Mouse (Mus musculus) CD4-positive helper T cell, adult 2 months (primary cell): ENCODE measurements around the gene Hinfp.
A peak's percentile ranks its signal among the peaks of the same experiment; 100 is the strongest.
"Not testable (repeated sequence)": the region's sequence is repeated elsewhere in the genome, so short reads cannot be mapped to it uniquely, and the experiment has no call there.

Experiments used
- DNase-seq: peaks from one replicate; pipeline ENCODE4 v3.0.0-alpha.2; 2012; ENCODE audit warnings: low read depth, missing footprints, low spot score

Gene Hinfp

GRCm38 (mm10) chr9:44311136-44312134 is 6.0 kb upstream of the Hinfp start:
- DNase-seq = no peak

- no peak for DNase-seq
Measured at GRCm38 (mm10) chr9:44310750-44311135, 5.3 kb upstream of the Hinfp start.

DNA sequence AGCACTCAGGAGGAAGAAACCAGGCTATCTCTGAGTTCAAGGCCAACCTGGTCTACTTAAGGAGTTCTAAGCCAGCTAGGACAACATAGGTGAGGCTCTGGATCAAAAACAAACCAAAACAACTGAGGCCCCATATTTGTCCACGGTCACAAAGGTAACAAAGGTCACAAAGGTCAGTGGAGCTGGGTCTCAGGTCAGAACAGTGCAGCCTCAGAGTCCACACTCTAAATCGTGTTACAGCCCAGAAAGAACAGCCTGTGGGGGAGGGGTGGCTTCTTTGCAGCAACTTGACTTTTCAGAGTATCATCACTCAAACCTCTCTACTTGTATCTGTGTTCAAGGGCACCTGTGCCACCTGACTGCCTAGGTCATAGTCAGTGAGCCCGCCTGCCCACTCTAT is 4.3 kb upstream of the Hinfp start:
- DNase-seq = no peak

DNA sequence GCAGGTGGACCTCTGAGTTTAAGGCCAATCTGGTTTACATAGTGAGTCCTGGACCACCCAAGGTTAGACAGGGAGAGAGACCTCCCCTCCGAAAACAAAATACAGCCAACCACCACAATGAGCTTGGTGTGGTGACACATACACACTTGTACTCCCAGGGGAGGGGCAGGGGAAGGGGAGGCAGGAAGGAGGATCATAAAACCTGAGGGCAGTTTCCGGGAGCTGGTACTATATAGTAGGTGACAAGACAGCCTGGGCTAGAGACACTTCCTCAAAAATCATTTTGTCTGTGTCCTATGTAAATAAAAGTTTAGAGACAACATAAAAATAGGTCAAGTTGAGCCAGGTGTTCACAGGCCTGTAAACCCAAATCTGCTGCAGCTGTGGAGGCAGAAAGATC is 1.8 kb upstream of the Hinfp start:
- no peak for DNase-seq

GRCm38 (mm10) chr9:44306532-44306931 is 1.1 kb upstream of the Hinfp start:
- DNase-seq = no peak

- not testable (repeated sequence) for DNase-seq
Measured at GRCm38 (mm10) chr9:44300001-44300400, 5.5 kb downstream of the Hinfp start.

GRCm38 (mm10) chr9:44292490-44292889 is 13.0 kb downstream of the Hinfp start:
- DNase-seq = peak; percentile 64

DNA sequence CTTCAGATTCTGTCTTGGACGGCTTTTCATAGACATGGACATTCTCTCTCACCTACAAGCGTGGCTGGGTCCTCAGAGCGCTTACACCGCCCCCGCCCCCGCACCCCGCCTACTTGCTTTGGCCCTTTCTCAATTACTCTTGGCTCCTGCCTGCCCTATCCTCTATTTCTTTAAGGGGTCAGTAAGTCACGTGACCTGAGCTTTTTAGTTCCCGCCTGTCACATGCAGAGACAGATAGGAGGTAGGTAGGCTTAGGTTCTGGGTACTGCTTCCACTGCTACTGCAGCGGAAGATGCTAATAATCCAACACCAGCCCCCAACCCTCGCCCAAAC is 16.5 kb downstream of the Hinfp start:
- no peak for DNase-seq

GRCm38 (mm10) chr9:44288076-44288958 is 17.2 kb downstream of the Hinfp start, which contains the start of gene Abcg4:
TSS of gene Abcg4 (minus strand) at chr9:44288615.
- DNase-seq = no peak

- DNase-seq = no peak
Measured at GRCm38 (mm10) chr9:44287401-44288075, 17.9 kb downstream of the Hinfp start.

GRCm38 (mm10) chr9:44287003-44287400 is 18.5 kb downstream of the Hinfp start:
- no peak for DNase-seq

GRCm38 (mm10) chr9:44286256-44286850 is 19.1 kb downstream of the Hinfp start:
- no peak for DNase-seq

DNA sequence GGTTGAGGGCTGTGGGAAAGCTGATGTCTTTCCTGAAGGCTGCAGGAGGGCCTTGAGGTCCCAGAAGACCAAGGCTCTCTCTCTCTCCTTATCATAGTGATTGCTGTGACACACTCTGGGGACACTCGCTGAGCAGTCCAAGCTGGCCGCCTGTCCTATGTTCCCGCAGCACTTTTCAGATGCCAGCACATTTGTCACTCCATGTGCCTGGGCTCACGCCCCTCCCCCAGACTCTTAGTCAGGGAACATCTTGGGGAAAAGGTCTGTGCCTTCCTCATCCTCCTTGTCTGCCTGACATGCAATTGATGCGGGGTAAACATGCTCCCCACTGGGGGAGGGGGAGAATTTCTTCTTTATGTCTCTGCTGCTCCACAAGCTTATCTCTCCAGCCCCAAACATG is 22.3 kb downstream of the Hinfp start:
- no peak for DNase-seq

DNA sequence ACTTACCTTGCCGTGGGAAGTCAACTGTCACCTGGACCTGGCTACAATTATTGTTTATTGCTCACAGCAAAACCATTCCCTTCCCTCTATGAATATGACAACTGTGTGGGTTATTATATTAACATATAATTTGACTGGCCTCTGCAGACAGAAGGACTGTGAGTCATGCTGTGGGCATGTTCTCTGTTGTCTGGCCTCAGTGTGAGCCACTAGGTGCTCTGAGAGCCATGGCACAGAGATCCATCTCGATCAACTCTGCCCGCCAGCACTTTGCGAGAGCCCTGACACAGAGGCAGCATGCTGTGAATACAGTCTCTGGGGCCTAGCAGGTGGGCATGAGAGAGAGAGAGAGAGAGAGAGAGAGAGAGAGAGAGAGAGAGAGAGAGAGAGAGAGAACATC is 35.5 kb downstream of the Hinfp start:
- no peak for DNase-seq

DNA sequence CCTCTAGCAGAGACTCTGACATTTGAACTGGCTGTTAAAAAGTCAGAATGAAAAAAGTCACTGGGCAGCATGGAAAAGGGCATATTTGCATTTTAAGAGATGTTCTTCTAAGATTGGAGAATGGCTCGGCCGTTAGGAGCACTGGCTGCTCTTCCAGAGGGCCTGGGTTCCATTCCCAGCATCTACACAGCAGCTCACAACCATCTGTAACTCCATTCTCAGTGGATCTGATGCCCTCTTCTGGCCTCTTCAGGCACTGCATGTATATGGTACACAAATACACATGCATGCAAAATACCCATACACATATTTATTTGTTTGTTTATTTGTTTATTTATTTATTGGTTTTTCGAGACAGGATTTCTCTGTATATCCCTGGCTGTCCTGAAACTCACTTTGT is 36.4 kb downstream of the Hinfp start:
- DNase-seq = peak; percentile 71

- no peak for DNase-seq
Measured at GRCm38 (mm10) chr9:44268432-44268831, 37.0 kb downstream of the Hinfp start, which contains the start of gene Nlrx1. TSS of gene Nlrx1 (minus strand) at chr9:44268599.

GRCm38 (mm10) chr9:44268027-44268360 is 37.5 kb downstream of the Hinfp start:
- DNase-seq = peak; percentile 90

GRCm38 (mm10) chr9:44267319-44268026 is 38.0 kb downstream of the Hinfp start:
- DNase-seq = peak; percentile 6

- DNase-seq = no peak
Measured at GRCm38 (mm10) chr9:44266478-44267226, 38.8 kb downstream of the Hinfp start.

DNA sequence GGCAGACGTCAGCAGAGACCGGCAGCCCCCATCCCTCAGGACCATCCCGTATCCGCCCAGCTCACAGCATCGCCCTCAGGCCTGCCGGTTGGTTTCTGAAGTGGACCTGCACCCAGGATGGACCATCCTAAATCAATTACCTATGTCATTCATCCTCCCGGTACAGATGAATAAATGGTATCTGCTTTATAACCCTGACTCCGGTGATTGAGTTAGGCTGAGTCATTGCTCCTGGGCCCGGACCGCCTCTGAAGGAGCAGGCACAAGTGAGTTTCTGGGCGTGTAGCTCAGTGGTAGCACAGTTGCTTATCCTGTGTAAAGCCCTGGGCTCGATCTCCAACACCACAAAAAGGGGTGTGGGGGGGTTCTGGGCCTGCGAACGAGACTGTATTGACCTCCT is 44.1 kb downstream of the Hinfp start:
- DNase-seq = no peak
